Comparison of ENCODE assay signal across 8 mouse cellular contexts in the genomic region with DNA sequence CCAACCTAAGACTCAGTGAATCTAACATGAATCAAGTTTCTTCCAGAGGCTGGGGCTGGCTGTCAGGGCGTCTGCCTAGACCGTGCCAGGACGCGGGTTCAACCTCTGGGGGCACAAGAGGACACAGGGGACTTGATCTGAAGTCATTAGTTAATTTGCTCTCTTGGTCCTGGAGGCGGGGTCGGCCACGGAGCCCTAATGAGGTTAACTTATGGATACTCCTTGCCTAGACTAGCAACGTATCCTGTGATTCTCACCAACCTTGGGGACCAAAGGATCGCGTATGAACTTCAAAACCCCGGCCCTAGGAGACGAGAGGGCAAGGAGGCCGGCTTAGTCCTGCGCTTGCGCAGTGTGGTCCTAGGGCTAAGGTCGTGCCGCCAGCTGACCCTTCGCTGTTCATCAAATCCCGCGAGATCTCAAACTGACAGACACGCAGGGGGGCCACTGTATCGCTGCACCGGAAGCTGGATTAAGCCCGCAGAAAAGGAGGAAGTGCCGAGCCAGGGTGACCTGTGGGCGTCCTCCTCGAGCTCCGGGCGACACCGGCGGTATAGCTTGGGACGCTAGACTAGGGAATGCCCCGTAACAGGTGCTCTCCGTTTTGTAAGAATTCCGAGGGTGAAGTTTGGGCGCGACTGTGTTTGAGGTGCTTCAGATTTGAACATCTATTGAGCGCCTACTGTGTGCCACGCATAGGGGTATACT. TPM values are rescaled to one million over a fixed set of nuclear protein-coding genes. Genes with fewer than 3 reads are reported as not detected.
DNase-seq lines count a peak whose midpoint lies in the region; ATAC-seq and TF ChIP-seq lines count a peak whose summit lies in the region.

A gene (plus strand): TSS at position 348 of the 708 bp plus-strand sequence.

- under 1% methylated on average over 39 of the region's 39 CpGs for WGBS in hindbrain, embryonic 10.5 days
- under 1% methylated on average over 39 of the region's 39 CpGs for WGBS in lung, postnatal 0 days

- peaks cover 13% of the 10 kb centered on the region for H3K4me1 ChIP-seq in hindbrain, embryonic 10.5 days (replicated peaks)
- no peaks in the 10 kb centered on the region; the same call in 1 of the 2 replicates for H3K4me1 ChIP-seq in lung, postnatal 0 days (ENCODE audit: insufficient read depth, low read depth, low read length)

- DNase-seq in MN1 (ENCODE audit: low spot score) = peak; percentile 99
- peak; percentile 94 for DNase-seq in cerebellum, adult 9-10 months
- DNase-seq in hindbrain, embryonic 10.5 days (ENCODE audit: low spot score) = peak; percentile 96
- DNase-seq in layer of hippocampus, adult 9-11 months = peak; percentile 96
- DNase-seq in lung, postnatal 0 days (ENCODE audit: low spot score) = peak; percentile 99
- peak; percentile 84 for DNase-seq in ovary, postnatal 14 days (ENCODE audit: low spot score)
- peak; percentile 93 for DNase-seq in thymus, postnatal 14 days

- peak within 1 kb of the TSS; percentile 61 for H3K4me2 ChIP-seq in lung, postnatal 0 days (replicated peaks; ENCODE audit: low read depth, low read length)

- H3K27ac ChIP-seq in hindbrain, embryonic 10.5 days = peak within 1 kb of the TSS; percentile 85
- H3K27ac ChIP-seq in lung, postnatal 0 days (ENCODE audit: low read length) = peak within 1 kb of the TSS; percentile 81

- H3K36me3 ChIP-seq in hindbrain, embryonic 10.5 days = no peaks in the 10 kb centered on the region
- no peaks in the 10 kb centered on the region for H3K36me3 ChIP-seq in lung, postnatal 0 days (ENCODE audit: insufficient read depth, low read length)

- peak; percentile 98 for ATAC-seq in frontal cortex, adult (ENCODE audit: low TSS enrichment)
- peak; percentile 99 for ATAC-seq in lung, postnatal 0 days

- peak within 1 kb of the TSS; percentile 62 for H3K4me3 ChIP-seq in hindbrain, embryonic 10.5 days
- peak within 1 kb of the TSS; percentile 59 for H3K4me3 ChIP-seq in lung, postnatal 0 days (ENCODE audit: low read depth, low read length)

- peak within 1 kb of the TSS; percentile 65 for H3K9ac ChIP-seq in lung, postnatal 0 days (replicated peaks; ENCODE audit: low read depth)

- peak; percentile 84 for TF ChIP-seq EP300 in lung, postnatal 0 days (IDR thresholded peaks at IDR 0.05)

- TF ChIP-seq CTCF in lung, postnatal 0 days (IDR thresholded peaks at IDR 0.05) = peak; percentile 36

- H3K9me3 ChIP-seq in hindbrain, embryonic 10.5 days = peaks cover 2% of the 10 kb centered on the region; the same call in 1 of the 2 replicates
- H3K9me3 ChIP-seq in lung, postnatal 0 days (ENCODE audit: low read length) = no peaks in the 10 kb centered on the region

- no peaks in the 10 kb centered on the region for H3K27me3 ChIP-seq in hindbrain, embryonic 10.5 days (ENCODE audit: insufficient read depth, poor library complexity, severe bottlenecking)
- no peaks in the 10 kb centered on the region for H3K27me3 ChIP-seq in lung, postnatal 0 days (replicated peaks; ENCODE audit: insufficient read depth, low read length)

RNA-seq across cellular contexts. Expression of the gene that starts here (rescaled TPM):
- 16.4 and 18.8 TPM in 2 replicates for polyA plus RNA-seq in hindbrain, embryonic 10.5 days (2016; fragmentation: Nextera tagmentation; extraction: Ambion mirVana)
- polyA plus RNA-seq in lung, postnatal 0 days (2015; fragmentation: Nextera tagmentation; extraction: Ambion mirVana) = 26.3 and 28.0 TPM in 2 replicates

Comparison
In these comparisons a context has a peak if more than half of its experiments do, and no peak if none do; other contexts are left out.
1. Peak in every context shown above with its lines: DNase-seq, ATAC-seq, H3K4me3 ChIP-seq and H3K27ac ChIP-seq.